Mouse (Mus musculus) A20 (cell line): ENCODE results near the gene Lrpap1.

ENCODE experiments used
- DNase-seq: peaks from one replicate; pipeline ENCODE4 v3.0.0-alpha.2; 2011; ENCODE audit warnings: low read depth, low spot score

The Lrpap1 gene

GRCm38 (mm10) chr5:35129208-35129607 is 23.6 kb upstream of the Lrpap1 start:
- no peak for DNase-seq

- DNase-seq: no peak
Measured at GRCm38 (mm10) chr5:35120024-35120423, 14.5 kb upstream of the Lrpap1 start.

- no peak for DNase-seq
Measured at GRCm38 (mm10) chr5:35118418-35118817, 12.9 kb upstream of the Lrpap1 start.

GRCm38 (mm10) chr5:35117633-35118032 is 12.1 kb upstream of the Lrpap1 start:
- DNase-seq: no peak

- no peak for DNase-seq
Measured at GRCm38 (mm10) chr5:35116002-35116401, 10.4 kb upstream of the Lrpap1 start.

- DNase-seq: no peak
Measured at GRCm38 (mm10) chr5:35112444-35112843, 6.9 kb upstream of the Lrpap1 start.

- no peak for DNase-seq
Measured at GRCm38 (mm10) chr5:35105922-35106298, 344 bp upstream of the Lrpap1 start.

GRCm38 (mm10) chr5:35104183-35104959 is 1.2 kb downstream of the Lrpap1 start:
- no peak for DNase-seq

GRCm38 (mm10) chr5:35103528-35103927 is 2.0 kb downstream of the Lrpap1 start:
- no peak for DNase-seq

GRCm38 (mm10) chr5:35103086-35103485 is 2.5 kb downstream of the Lrpap1 start:
- no peak for DNase-seq

GRCm38 (mm10) chr5:35091636-35092035 is 13.9 kb downstream of the Lrpap1 start:
- DNase-seq: no peak

GRCm38 (mm10) chr5:35089614-35089963 is 16.0 kb downstream of the Lrpap1 start:
- no peak for DNase-seq

- DNase-seq: peak; percentile 82
Measured at GRCm38 (mm10) chr5:35088785-35089613, 16.6 kb downstream of the Lrpap1 start.

- no peak for DNase-seq
Measured at GRCm38 (mm10) chr5:35084913-35085312, 20.7 kb downstream of the Lrpap1 start.

GRCm38 (mm10) chr5:35079101-35079500 is 26.5 kb downstream of the Lrpap1 start:
- no peak for DNase-seq

GRCm38 (mm10) chr5:35076369-35076768 is 29.2 kb downstream of the Lrpap1 start:
- no peak for DNase-seq

GRCm38 (mm10) chr5:35073992-35074391 is 31.6 kb downstream of the Lrpap1 start:
- DNase-seq: no peak

GRCm38 (mm10) chr5:35073235-35073634 is 32.3 kb downstream of the Lrpap1 start:
- DNase-seq: no peak

GRCm38 (mm10) chr5:35071855-35072254 is 33.7 kb downstream of the Lrpap1 start:
- DNase-seq: no peak

- DNase-seq: no peak
Measured at GRCm38 (mm10) chr5:35070953-35071352, 34.6 kb downstream of the Lrpap1 start.

- no peak for DNase-seq
Measured at GRCm38 (mm10) chr5:35070314-35070713, 35.3 kb downstream of the Lrpap1 start.

GRCm38 (mm10) chr5:35069841-35070240 is 35.7 kb downstream of the Lrpap1 start:
- DNase-seq: no peak

- DNase-seq: no peak
Measured at GRCm38 (mm10) chr5:35060098-35060497, 45.5 kb downstream of the Lrpap1 start.
